Mouse (Mus musculus) thymus, adult 18-20 months (tissue): ENCODE data around the gene Htra3.
A peak's percentile ranks its signal among the peaks of the same experiment; 100 is the strongest.

Experiments
- DNase-seq, 2 experiments: peaks; one replicate each; pipeline ENCODE4 v3.0.0; 2022; ENCODE audit warnings: mixed read lengths in 2 of 2

Gene Htra3

GRCm38 (mm10) chr5:35679256-35680155, at the start of gene Htra3:
Htra3 (minus strand) TSS chr5:35679782.
- no peak for DNase-seq

GRCm38 (mm10) chr5:35728957-35729460, 49.4 kb upstream of the Htra3 start:
- DNase-seq = peak; percentile 35 to 42

GRCm38 (mm10) chr5:35728344-35728956, 48.9 kb upstream of the Htra3 start:
- no peak for DNase-seq

DNA sequence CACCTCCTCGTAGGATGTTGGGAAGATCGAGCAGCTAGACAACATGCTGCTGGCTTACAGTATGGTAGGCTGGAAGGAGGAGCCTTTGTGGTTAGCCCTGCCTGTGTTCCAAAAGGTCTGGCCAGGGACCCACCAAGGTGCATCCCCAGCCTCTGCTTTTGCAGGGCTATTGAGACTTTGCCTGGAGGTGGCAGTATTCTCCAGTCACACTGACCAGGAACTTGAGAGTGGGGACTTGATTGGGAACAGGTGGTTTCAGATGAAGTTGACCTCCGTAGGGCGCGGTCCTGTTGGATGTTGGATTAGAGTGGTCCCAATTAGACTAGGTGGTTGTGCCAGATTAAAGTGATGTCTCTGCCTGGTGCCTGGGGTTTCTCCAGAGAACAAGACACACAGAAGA, 47.9 kb upstream of the Htra3 start:
- DNase-seq = no peak

DNA sequence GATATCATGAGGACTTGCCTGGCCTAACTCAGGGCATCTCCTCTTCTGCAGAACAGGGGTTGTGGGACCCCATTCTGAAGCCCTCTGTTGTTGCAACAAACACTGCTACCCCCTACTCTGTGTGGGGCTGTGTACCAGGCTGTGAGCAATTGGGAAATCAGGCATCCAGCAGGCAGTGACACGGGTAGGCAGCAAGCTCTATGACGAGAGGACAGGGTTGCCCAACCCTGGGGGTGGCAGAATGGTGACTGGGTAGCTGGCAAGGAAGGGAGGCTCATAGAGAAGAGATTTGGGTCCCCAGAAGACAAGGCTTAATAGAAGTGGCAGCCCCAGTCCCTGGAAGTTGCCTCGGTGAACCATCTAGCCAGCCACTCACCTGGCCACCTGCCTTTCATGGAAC, 46.3 kb upstream of the Htra3 start:
- no peak for DNase-seq

DNA sequence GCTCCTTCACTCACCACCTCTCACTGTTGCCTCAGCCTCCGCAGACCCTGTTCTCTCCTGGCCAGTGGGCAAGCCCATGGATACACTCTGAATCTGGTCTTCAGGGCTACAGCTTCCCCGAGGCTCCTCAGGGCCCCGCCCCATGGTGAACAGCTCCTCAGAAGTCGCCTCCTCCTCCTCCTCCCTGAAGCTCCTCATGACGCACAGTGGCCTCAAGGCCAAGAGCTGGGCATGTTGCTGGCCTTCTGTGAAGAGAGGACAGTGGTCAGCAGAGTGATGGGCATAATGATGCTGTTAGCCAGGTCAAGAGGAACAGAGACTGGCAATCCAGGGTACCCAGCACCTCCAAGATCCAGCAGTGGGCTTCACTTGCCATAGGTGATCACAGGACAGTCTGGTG, 44.3 kb upstream of the Htra3 start:
- no peak for DNase-seq

DNA sequence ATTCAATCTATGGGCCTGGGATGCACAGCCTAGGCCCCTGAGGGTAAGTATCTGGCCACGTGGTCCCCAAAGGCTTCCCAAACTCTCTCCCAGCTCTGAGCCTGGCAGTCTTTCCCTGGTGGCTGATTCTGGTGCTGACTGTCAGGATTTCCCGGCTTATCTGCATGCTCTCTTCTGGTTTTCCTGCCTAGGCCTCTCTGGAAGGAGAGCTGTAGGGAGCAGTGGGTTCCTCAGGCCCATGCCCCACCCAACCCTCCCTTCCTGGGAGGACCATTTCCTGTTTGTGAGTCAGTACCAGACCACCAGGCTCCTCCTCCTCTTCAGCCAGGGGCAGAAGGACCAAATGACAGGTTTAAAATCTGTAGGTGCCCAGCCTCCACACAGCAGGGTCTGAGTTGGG, 43.1 kb upstream of the Htra3 start:
- no peak for DNase-seq

DNA sequence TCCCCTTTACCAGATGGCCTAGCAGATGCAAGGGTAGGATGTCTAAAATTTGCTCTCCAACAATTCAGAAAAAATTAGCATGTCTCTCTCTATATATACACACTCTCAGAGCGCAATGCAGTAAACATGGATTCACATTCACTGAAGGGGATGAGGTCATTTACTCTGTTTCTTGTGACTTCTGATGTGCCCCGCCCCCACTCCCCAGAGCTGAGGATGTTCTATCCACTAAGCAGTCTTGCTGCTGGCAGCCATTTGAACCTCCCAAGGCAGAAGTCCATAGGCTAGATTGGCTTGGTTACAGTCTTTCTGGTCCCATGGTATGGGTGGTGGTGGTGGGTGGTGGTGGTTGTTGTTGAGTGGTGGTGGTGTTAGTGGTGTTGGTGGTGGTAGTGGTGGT, 42.4 kb upstream of the Htra3 start:
- DNase-seq = no peak

DNA sequence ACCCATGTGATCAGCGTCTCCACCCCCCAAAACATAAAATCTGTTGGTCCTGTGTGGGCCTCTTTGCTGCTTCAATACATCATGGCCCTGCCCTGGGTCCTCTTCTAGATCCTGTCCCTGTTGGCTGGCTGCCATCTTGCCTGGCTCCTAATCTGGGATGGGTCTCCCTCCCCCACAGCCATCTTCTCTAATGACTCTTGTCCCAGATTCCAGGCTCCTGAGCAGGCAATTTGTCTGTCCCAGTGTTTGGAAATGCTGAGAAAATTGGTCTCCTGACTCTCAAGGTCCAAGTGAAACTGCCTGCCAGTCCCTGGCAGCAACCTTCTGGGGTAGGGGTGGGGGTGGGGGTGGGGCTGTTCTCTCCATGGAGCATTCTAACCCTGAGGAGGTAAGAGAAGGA, 40.3 kb upstream of the Htra3 start:
- no peak for DNase-seq

DNA sequence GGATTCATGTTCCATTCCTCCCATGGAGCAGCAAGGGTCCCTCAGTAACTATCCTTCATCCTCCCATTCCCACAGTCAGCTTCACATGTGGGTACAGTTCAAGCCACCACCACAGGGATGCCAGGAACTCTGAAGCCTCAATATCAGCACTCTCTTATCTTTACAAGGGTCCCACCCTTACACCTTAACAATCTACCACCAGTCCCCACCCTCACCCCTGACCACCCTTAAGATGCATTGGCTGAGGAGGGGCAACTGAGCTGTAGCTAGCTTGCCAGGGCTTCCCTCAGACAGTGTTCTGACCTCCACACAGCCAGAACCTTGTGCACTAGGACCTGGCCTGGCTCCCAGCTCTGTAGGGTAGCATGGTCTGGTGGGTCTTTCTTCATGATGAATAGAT, 39.8 kb upstream of the Htra3 start:
- DNase-seq = no peak

GRCm38 (mm10) chr5:35718817-35719216, 39.2 kb upstream of the Htra3 start:
- DNase-seq = no peak

- no peak for DNase-seq
Observed at GRCm38 (mm10) chr5:35717946-35718345, 38.4 kb upstream of the Htra3 start.

DNA sequence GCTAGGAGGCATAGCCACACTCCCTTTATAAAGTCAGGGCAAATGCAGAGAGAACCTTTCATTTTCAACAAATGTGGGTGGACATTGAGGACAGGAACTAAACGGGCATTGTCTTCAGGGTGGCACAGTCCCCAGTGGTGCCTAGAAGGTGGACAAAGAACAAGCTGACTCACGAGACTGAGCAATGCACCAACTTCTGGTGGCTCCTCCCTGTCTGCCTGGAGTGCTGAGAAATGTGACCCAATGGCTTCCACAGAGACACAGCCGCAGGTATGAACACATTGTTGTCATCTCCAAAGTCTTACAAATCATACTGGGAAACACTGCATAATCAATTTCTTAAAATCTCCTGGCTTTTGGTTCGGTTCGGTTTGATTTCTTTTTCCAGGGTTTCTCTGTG, 37.9 kb upstream of the Htra3 start:
- DNase-seq = no peak

DNA sequence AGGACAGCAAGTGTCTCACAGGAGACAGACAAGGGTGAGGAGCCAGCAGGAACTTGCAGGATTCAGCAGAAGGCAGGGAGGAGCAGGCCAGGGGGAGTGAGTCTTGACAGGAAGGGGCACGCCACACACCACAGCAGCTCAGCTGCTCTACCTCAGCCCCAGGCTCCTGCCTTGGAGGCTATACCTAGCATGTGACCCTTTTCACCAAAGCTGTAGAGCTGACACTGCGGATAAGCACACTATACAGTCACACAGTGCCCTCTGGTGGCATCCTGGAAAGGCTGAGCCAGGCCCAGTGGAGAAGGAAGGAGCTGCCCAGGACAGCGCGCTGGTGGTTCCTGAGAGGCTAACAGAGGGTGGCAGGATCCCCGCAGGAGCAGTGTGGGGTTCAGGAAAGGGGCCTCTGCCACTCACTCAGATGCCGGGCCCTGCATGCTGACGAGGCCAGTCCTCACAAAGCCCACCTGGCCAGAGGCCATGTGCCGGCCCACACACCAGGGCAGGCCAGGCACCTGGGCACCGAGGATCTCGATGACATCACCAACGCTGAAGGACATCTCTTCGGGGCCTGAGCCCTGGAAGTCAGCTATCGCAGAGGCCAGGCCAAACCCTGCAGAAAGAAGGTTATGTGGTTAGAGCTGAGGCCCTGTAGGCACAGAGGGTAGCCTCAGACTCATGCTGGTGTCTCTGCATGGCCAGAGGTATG, 34.2 kb upstream of the Htra3 start:
- peak; percentile 15 to 16 for DNase-seq

DNA sequence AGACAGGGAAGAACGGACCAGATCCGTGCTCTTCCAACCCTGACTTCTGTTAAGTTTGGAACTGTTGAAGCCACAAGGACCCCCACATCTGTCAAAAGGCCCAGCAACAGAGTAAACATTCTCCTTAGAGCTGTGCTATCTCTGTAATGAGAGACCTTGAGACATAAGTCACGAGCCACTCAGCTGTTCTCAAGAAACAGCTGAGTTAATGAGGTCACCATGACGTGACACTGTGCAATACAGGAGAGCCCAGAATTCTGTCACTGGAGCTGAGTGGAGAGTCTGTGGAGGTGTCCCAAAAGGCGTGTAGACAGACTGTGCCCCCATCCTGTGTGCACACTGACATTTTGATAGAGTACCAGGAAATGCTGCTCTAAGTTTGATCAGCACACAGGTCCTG, 32.9 kb upstream of the Htra3 start:
- DNase-seq = no peak

GRCm38 (mm10) chr5:35710931-35711330, 31.3 kb upstream of the Htra3 start:
- no peak for DNase-seq

DNA sequence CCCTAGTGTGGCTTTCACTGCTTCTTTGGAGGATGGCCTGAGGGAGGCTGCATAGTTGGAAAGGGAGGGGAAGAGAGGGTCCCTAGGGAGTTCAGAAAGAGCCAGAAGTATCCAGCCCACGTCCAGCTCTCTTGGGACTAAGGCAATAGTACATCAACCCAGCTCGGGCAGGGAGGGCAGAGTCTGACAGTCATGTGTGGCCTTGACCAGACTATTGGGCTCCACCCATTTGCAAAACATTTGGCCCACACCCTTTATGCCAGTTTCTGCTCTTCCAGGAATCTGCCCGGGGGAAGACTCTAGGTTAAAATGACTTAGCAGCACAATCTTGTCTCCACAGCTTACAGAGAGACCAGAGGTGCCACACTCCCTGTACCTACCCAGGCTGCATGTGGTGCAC, 30.9 kb upstream of the Htra3 start:
- no peak for DNase-seq

- DNase-seq = no peak
Observed at GRCm38 (mm10) chr5:35705411-35705810, 25.8 kb upstream of the Htra3 start.

DNA sequence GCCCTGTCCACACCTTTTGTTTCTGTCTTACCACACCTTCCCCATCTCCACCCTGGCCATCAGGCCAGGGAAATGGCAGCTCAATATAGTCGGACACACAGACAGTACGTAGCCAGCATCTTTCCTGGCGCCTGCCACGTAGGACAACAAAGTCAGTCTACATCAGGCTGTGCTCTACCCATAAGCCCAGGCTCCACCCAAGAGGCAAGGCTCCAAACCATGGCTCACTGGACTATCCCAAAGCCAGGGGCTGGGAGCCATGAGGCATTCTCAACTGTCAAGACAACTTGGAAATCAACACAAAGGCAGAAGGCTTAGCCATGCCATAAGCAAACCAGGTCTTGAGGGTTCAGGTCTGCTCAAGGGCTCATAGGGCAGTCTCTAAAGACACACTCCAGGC, 24.2 kb upstream of the Htra3 start:
- DNase-seq = no peak

DNA sequence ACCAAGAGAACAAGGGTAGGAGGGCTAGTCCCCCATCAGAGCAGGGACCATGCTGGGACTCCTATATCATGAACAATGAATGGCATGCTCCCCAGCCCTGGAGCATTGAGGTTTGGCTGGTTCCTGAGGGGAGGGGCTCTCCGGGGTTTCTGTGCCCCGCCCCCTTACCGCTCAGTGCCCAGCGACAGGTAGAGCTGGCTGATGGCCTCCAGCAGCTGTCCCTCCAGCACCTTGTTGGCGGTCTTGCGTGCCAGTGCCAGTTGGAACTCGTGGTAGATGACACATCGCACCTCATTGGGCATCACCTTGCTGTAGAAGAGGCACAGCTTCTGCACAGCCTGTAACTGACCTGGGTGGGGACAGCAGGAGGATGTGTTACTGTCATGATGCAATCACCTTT, 23.6 kb upstream of the Htra3 start:
- no peak for DNase-seq

DNA sequence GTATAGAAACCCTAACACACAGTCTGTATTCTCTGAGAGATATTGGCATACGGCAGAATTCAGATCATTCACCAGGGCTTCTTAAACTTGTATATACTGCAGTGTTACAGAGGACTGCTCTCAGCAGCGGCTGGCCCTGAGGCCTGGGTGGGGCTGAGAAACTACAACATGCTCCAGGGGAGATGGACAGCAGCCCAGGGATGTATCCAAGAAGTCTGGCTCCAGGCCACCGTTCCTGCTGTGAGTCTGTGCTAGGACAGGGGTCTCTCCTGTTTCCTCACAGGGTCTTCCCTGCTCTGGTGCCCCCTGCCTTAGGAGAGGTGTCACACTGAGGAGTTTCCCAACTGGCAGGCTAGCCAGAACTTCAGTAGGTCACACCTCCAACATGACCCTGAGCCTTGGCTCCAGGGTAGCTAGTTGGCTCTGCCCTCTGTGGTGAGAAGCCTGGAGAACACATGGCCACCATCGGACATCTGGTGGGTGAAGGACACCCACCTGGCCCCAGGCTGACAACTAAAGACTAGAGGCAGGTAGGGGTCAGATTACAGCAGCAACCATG, 23.1 kb upstream of the Htra3 start:
- no peak for DNase-seq

- no peak for DNase-seq
Observed at GRCm38 (mm10) chr5:35701042-35701441, 21.5 kb upstream of the Htra3 start.

- DNase-seq = no peak
Observed at GRCm38 (mm10) chr5:35695815-35696214, 16.2 kb upstream of the Htra3 start.
